Mouse (Mus musculus) gastrocnemius, postnatal 25 days (tissue): ENCODE results near the gene Oard1. TPM values are rescaled to one million over a fixed set of nuclear protein-coding genes. Genes with fewer than 3 reads are reported as not detected.

ENCODE experiments used
- DNase-seq: peaks from one replicate; pipeline ENCODE4 v3.0.0; 2022
- total RNA-seq, 2 experiments: library from RNA; stranded (reverse); gene quantifications; 1 replicate in 1 of 2; 2 replicates in 1 of 2; pipeline ENCODE4 v1.2.3; 2021

Gene Oard1
- total RNA-seq, 2 experiments from 2014 or later = 9.0 to 9.8 TPM

GRCm38 (mm10) chr17:48408526-48409291 lies 1.1 kb upstream of the Oard1 start:
- peak; percentile 77 for DNase-seq

GRCm38 (mm10) chr17:48410299-48410785 lies 528 bp downstream of the Oard1 start:
- DNase-seq = no peak

- no peak for DNase-seq
Measured at GRCm38 (mm10) chr17:48411241-48411640, 1.4 kb downstream of the Oard1 start.

- no peak for DNase-seq
Measured at GRCm38 (mm10) chr17:48416011-48416410, 6.2 kb downstream of the Oard1 start.

- no peak for DNase-seq
Measured at GRCm38 (mm10) chr17:48416425-48417195, 6.8 kb downstream of the Oard1 start.

GRCm38 (mm10) chr17:48417521-48417920 lies 7.7 kb downstream of the Oard1 start:
- DNase-seq = no peak

- DNase-seq = no peak
Measured at GRCm38 (mm10) chr17:48418174-48418573, 8.4 kb downstream of the Oard1 start.

- DNase-seq = no peak
Measured at GRCm38 (mm10) chr17:48418781-48419180, 9.0 kb downstream of the Oard1 start.

- DNase-seq = no peak
Measured at GRCm38 (mm10) chr17:48419571-48419970, 9.8 kb downstream of the Oard1 start.

- no peak for DNase-seq
Measured at GRCm38 (mm10) chr17:48424237-48424636, 14.4 kb downstream of the Oard1 start.

- DNase-seq = no peak
Measured at GRCm38 (mm10) chr17:48425823-48426612, 16.2 kb downstream of the Oard1 start.

- DNase-seq = peak; percentile 69
Measured at GRCm38 (mm10) chr17:48426991-48427750, 17.4 kb downstream of the Oard1 start.

- DNase-seq = no peak
Measured at GRCm38 (mm10) chr17:48427852-48428530, 18.2 kb downstream of the Oard1 start.

GRCm38 (mm10) chr17:48430394-48430793 lies 20.6 kb downstream of the Oard1 start:
- DNase-seq = peak; percentile 54

GRCm38 (mm10) chr17:48431054-48431453 lies 21.2 kb downstream of the Oard1 start:
- DNase-seq = no peak

- DNase-seq = peak; percentile 81
Measured at GRCm38 (mm10) chr17:48432158-48432980, 22.6 kb downstream of the Oard1 start, which contains the start of gene Apobec2. Apobec2 (minus strand) TSS chr17:48432930.

- no peak for DNase-seq
Measured at GRCm38 (mm10) chr17:48433006-48433655, 23.3 kb downstream of the Oard1 start.

GRCm38 (mm10) chr17:48433689-48434330 lies 24.0 kb downstream of the Oard1 start:
- DNase-seq = no peak

GRCm38 (mm10) chr17:48434479-48434878 lies 24.7 kb downstream of the Oard1 start:
- no peak for DNase-seq
